Mouse (Mus musculus) heart, embryonic 15.5 days (tissue): ENCODE data around the gene Sde2. TPM values are rescaled to one million over a fixed set of nuclear protein-coding genes. Genes with fewer than 3 reads are reported as not detected.

Source experiments
- ATAC-seq: fragments of 200-750 bp; cut with Nextera tagmentation; replicated peaks from 2 replicates; pipeline ENCODE4 v1.8.0; 2017; ENCODE audit warnings: low read depth, moderate TSS enrichment; ENCODE audit not compliant: insufficient number of reproducible peaks, insufficient read depth, low FRiP score
- H3K27ac ChIP-seq: fragments of 300-500 bp; sonication (generic); 2 replicates; pipeline ENCODE4 v1.5.1; 2015; ENCODE audit warnings: mild to moderate bottlenecking, inconsistent platforms
- H3K27me3 ChIP-seq: fragments of 300-500 bp; sonication (generic); 2 replicates; pipeline ENCODE4 v1.6.1; 2015; ENCODE audit warnings: inconsistent platforms
- H3K36me3 ChIP-seq: fragments of 300-500 bp; sonication (generic); 2 replicates; pipeline ENCODE4 v1.6.1; 2015; ENCODE audit warnings: mild to moderate bottlenecking, inconsistent platforms
- H3K4me1 ChIP-seq: fragments of 300-500 bp; sonication (generic); replicated peaks from 2 replicates; pipeline ENCODE4 v1.6.1; 2015; ENCODE audit warnings: inconsistent platforms
- H3K4me2 ChIP-seq: fragments of 300-500 bp; sonication (generic); 2 replicates; pipeline ENCODE4 v1.6.1; 2015; ENCODE audit warnings: inconsistent platforms, mild to moderate bottlenecking, moderate library complexity
- H3K4me3 ChIP-seq: fragments of 300-500 bp; sonication (generic); 2 replicates; pipeline ENCODE4 v1.5.1; 2015; ENCODE audit warnings: mild to moderate bottlenecking, inconsistent platforms
- H3K9ac ChIP-seq: fragments of 300-500 bp; sonication (generic); 2 replicates; pipeline ENCODE4 v1.6.1; 2015; ENCODE audit warnings: mild to moderate bottlenecking, inconsistent platforms
- H3K9me3 ChIP-seq: fragments of 300-500 bp; sonication (generic); replicated peaks from 2 replicates; pipeline ENCODE4 v1.6.1; 2016; ENCODE audit warnings: inconsistent platforms
- WGBS: fragments of 180-500 bp; shearing (Covaris S2); methylation state at CpG from one replicate; pipeline ENCODE4 v1.1.7; 2015; ENCODE audit warnings: mixed read lengths; 5-methylcytosine and 5-hydroxymethylcytosine counted together
- polyA plus RNA-seq: library from polyadenylated mRNA; unstranded; fragments of >200 nt; fragmentation: Nextera tagmentation; extraction: Ambion mirVana; gene quantifications from 2 replicates; pipeline ENCODE4 v1.2.1, GENCODE M21; 2015

The Sde2 gene
- polyA plus RNA-seq, 1 experiment from 2014 or later: 20.8 TPM

GRCm38 (mm10) chr1:180911138-180911537, 60.2 kb downstream of the Sde2 start:
- Histone ChIP-seq H3K9ac (no peak overlapping the region), H3K27me3 (no peaks in the 10 kb centered on the region), H3K4me2 (peak overlapping the region; percentile 46), H3K9me3 (no peaks in the 10 kb centered on the region), H3K36me3 (peaks cover 22% of the 10 kb centered on the region), H3K27ac (no peak overlapping the region), H3K4me1 (peaks cover 15% of the 10 kb centered on the region), H3K4me3 (no peak overlapping the region)
- WGBS: 34% methylated on average over 8 of the region's 8 CpGs
- ATAC-seq: no peak; the same call in 1 of the 2 replicates

GRCm38 (mm10) chr1:180911653-180912287, 60.8 kb downstream of the Sde2 start:
- ATAC-seq: no peak
- peak overlapping the region; percentile 46 for H3K4me2 ChIP-seq
- peaks cover 17% of the 10 kb centered on the region for H3K36me3 ChIP-seq
- peak overlapping the region; percentile 2; the same call in 1 of the 2 replicates for H3K4me3 ChIP-seq
- H3K27me3 ChIP-seq: no peaks in the 10 kb centered on the region
- no peak overlapping the region for H3K27ac ChIP-seq
- peaks cover 15% of the 10 kb centered on the region for H3K4me1 ChIP-seq
- no peaks in the 10 kb centered on the region for H3K9me3 ChIP-seq
- H3K9ac ChIP-seq: no peak overlapping the region
- WGBS: 43% methylated on average over 20 of the region's 20 CpGs

- Histone ChIP-seq H3K9me3 (no peaks in the 10 kb centered on the region), H3K27me3 (no peaks in the 10 kb centered on the region), H3K4me2 (no peak overlapping the region), H3K9ac (no peak overlapping the region), H3K27ac (no peak overlapping the region), H3K4me3 (no peak overlapping the region), H3K4me1 (peaks cover 15% of the 10 kb centered on the region), H3K36me3 (peaks cover 7% of the 10 kb centered on the region)
- no peak for ATAC-seq
- 77% methylated on average over 5 of the region's 5 CpGs for WGBS
Measured at GRCm38 (mm10) chr1:180912792-180913191, 61.9 kb downstream of the Sde2 start.

- Histone ChIP-seq H3K36me3 (no peaks in the 10 kb centered on the region), H3K4me1 (peaks cover 15% of the 10 kb centered on the region), H3K4me2 (no peak overlapping the region), H3K4me3 (no peak overlapping the region), H3K9ac (no peak overlapping the region), H3K27me3 (no peaks in the 10 kb centered on the region), H3K27ac (peak overlapping the region; percentile 30; the same call in 1 of the 2 replicates), H3K9me3 (no peaks in the 10 kb centered on the region)
- 0 out of 2 replicates have a peak, but pooled peaks have one; percentile 56 for ATAC-seq
- WGBS: 30% methylated on average over 4 of the region's 4 CpGs
Measured at GRCm38 (mm10) chr1:180913797-180914196, 62.9 kb downstream of the Sde2 start.

- Histone ChIP-seq H3K4me3 (no peak overlapping the region), H3K36me3 (no peaks in the 10 kb centered on the region), H3K9ac (no peak overlapping the region), H3K4me1 (peaks cover 15% of the 10 kb centered on the region), H3K4me2 (no peak overlapping the region), H3K27me3 (no peaks in the 10 kb centered on the region), H3K27ac (no peak overlapping the region), H3K9me3 (no peaks in the 10 kb centered on the region)
- 77% methylated on average over 11 of the region's 11 CpGs for WGBS
- no peak for ATAC-seq
Measured at GRCm38 (mm10) chr1:180916425-180916824, 65.5 kb downstream of the Sde2 start.

GRCm38 (mm10) chr1:180917053-180917452, 66.1 kb downstream of the Sde2 start:
- H3K27me3 ChIP-seq: no peaks in the 10 kb centered on the region
- 58% methylated on average over 1 of the region's 1 CpGs for WGBS
- H3K4me1 ChIP-seq: peaks cover 13% of the 10 kb centered on the region
- H3K4me2 ChIP-seq: no peak overlapping the region
- no peaks in the 10 kb centered on the region for H3K9me3 ChIP-seq
- no peak overlapping the region for H3K27ac ChIP-seq
- no peak overlapping the region for H3K4me3 ChIP-seq
- ATAC-seq: no peak
- H3K36me3 ChIP-seq: no peaks in the 10 kb centered on the region
- no peak overlapping the region for H3K9ac ChIP-seq

Other genes starting within 250 kb of the Sde2 start
- 12.3 and 13.4 TPM in 2 replicates for gene Lin9, start 210.0 kb upstream of the Sde2 start, polyA plus RNA-seq
- 0.08 TPM in 1 of 2 replicates, not detected in the other for gene Mixl1, start 154.1 kb upstream of the Sde2 start, polyA plus RNA-seq
- 16.9 and 20.0 TPM in 2 replicates for gene Acbd3, start 125.1 kb upstream of the Sde2 start, polyA plus RNA-seq
- gene H3f3a, start 37.2 kb upstream of the Sde2 start, polyA plus RNA-seq: 1,560 and 1,618 TPM in 2 replicates
- 0.05 and 0.14 TPM in 2 replicates for gene Lefty2, start 42.0 kb downstream of the Sde2 start, polyA plus RNA-seq
- gene Pycr2, start 53.2 kb downstream of the Sde2 start, polyA plus RNA-seq: 42.1 and 57.9 TPM in 2 replicates
- 1.0 and 1.5 TPM in 2 replicates for gene Lefty1, start 83.9 kb downstream of the Sde2 start, polyA plus RNA-seq
- 10.0 and 12.1 TPM in 2 replicates for gene Tmem63a, start 91.2 kb downstream of the Sde2 start, polyA plus RNA-seq
- gene Ephx1, start 169.8 kb downstream of the Sde2 start, polyA plus RNA-seq: 10.0 and 10.7 TPM in 2 replicates
- not detected in 2 replicates for gene 9130409I23Rik, start 200.1 kb downstream of the Sde2 start, polyA plus RNA-seq